Mouse (Mus musculus) lung, embryonic 16.5 days (tissue): ENCODE results near the gene Ifnar2. TPM values are rescaled to one million over a fixed set of nuclear protein-coding genes. Genes with fewer than 3 reads are reported as not detected.

Experiments
- ATAC-seq: fragments of 200-750 bp; cut with Nextera tagmentation; 2 replicates; pipeline ENCODE4 v1.8.0; 2017; ENCODE audit warnings: low read depth, mild to moderate bottlenecking, moderate library complexity
- H3K27ac ChIP-seq: fragments of 300-500 bp; sonication (generic); 2 replicates; pipeline ENCODE4 v1.5.1; 2014; ENCODE audit warnings: mild to moderate bottlenecking, control low read depth, low read length
- H3K27me3 ChIP-seq: fragments of 300-500 bp; sonication (generic); 2 replicates; pipeline ENCODE4 v1.6.1; 2014; ENCODE audit warnings: low read depth, low read length, mixed read lengths; ENCODE audit not compliant: control insufficient read depth, insufficient read depth
- H3K36me3 ChIP-seq: fragments of 300-500 bp; sonication (generic); 2 replicates; pipeline ENCODE4 v1.6.1; 2014; ENCODE audit warnings: low read length; ENCODE audit not compliant: control insufficient read depth, insufficient read depth
- H3K4me1 ChIP-seq: fragments of 300-500 bp; sonication (generic); replicated peaks from 2 replicates; pipeline ENCODE4 v1.6.1; 2014; ENCODE audit warnings: low read length, mixed read lengths; ENCODE audit not compliant: control insufficient read depth, insufficient read depth
- H3K4me2 ChIP-seq: fragments of 300-500 bp; sonication (generic); 2 replicates; pipeline ENCODE4 v1.6.1; 2014; ENCODE audit warnings: low read depth, low read length, control low read depth
- H3K4me3 ChIP-seq: fragments of 300-500 bp; sonication (generic); 2 replicates; pipeline ENCODE4 v1.5.1; 2014; ENCODE audit warnings: mild to moderate bottlenecking, low read length, control low read depth
- H3K9ac ChIP-seq: fragments of 300-500 bp; sonication (generic); 2 replicates; pipeline ENCODE4 v1.6.1; 2014; ENCODE audit warnings: low read length, control low read depth
- H3K9me3 ChIP-seq: fragments of 300-500 bp; sonication (generic); 2 replicates; pipeline ENCODE4 v1.6.1; 2016; ENCODE audit warnings: low read length; ENCODE audit not compliant: control insufficient read depth
- WGBS: fragments of 180-500 bp; shearing (Covaris S2); extraction: QIAGEN DNeasy Blood & Tissue Kit; methylation state at CpG from one replicate; pipeline ENCODE4 v1.1.7; 2014; 5-methylcytosine and 5-hydroxymethylcytosine counted together
- polyA plus RNA-seq: library from polyadenylated mRNA; unstranded; fragments of >200 nt; fragmentation: Nextera tagmentation; extraction: Ambion mirVana; gene quantifications from 2 replicates; pipeline ENCODE4 v1.2.1, GENCODE M21; 2015

Ifnar2 gene
- polyA plus RNA-seq, 1 experiment from 2014 or later: 73.0 TPM

- Histone ChIP-seq H3K4me2 (no peak overlapping the region), H3K9me3 (no peaks in the 10 kb centered on the region), H3K36me3 (peaks cover 28% of the 10 kb centered on the region), H3K27ac (no peak overlapping the region), H3K4me1 (no peaks in the 10 kb centered on the region), H3K27me3 (no peaks in the 10 kb centered on the region), H3K4me3 (no peak overlapping the region), H3K9ac (no peak overlapping the region)
- 66% methylated on average over 8 of the region's 8 CpGs for WGBS
- ATAC-seq: no peak
These were observed 23.2 kb downstream of the Ifnar2 start for GRCm38 (mm10) chr16:91395633-91396392.

GRCm38 (mm10) chr16:91396844-91397537 lies 24.4 kb downstream of the Ifnar2 start:
- no peak for ATAC-seq
- 51% methylated on average over 10 of the region's 10 CpGs for WGBS
- Histone ChIP-seq H3K9ac (no peak overlapping the region), H3K27me3 (no peaks in the 10 kb centered on the region), H3K4me1 (no peaks in the 10 kb centered on the region), H3K9me3 (no peaks in the 10 kb centered on the region), H3K4me3 (no peak overlapping the region), H3K4me2 (no peak overlapping the region), H3K27ac (no peak overlapping the region), H3K36me3 (peaks cover 26% of the 10 kb centered on the region)

GRCm38 (mm10) chr16:91398030-91398429 lies 25.4 kb downstream of the Ifnar2 start:
- H3K4me1 ChIP-seq: no peaks in the 10 kb centered on the region
- H3K9ac ChIP-seq: no peak overlapping the region
- no peaks in the 10 kb centered on the region for H3K9me3 ChIP-seq
- no peak overlapping the region for H3K4me2 ChIP-seq
- no peak overlapping the region for H3K27ac ChIP-seq
- 91% methylated on average over 12 of the region's 12 CpGs for WGBS
- no peak for ATAC-seq
- peaks cover 19% of the 10 kb centered on the region for H3K36me3 ChIP-seq
- no peak overlapping the region for H3K4me3 ChIP-seq
- no peaks in the 10 kb centered on the region for H3K27me3 ChIP-seq

GRCm38 (mm10) chr16:91398944-91399343 lies 26.4 kb downstream of the Ifnar2 start:
- Histone ChIP-seq H3K4me1 (no peaks in the 10 kb centered on the region), H3K36me3 (peaks cover 14% of the 10 kb centered on the region), H3K4me2 (no peak overlapping the region), H3K27ac (no peak overlapping the region), H3K4me3 (no peak overlapping the region), H3K9ac (no peak overlapping the region), H3K27me3 (no peaks in the 10 kb centered on the region), H3K9me3 (no peaks in the 10 kb centered on the region)
- WGBS: 90% methylated on average over 7 of the region's 7 CpGs
- no peak for ATAC-seq

GRCm38 (mm10) chr16:91401569-91402165 lies 29.1 kb downstream of the Ifnar2 start:
- 74% methylated on average over 6 of the region's 6 CpGs for WGBS

GRCm38 (mm10) chr16:91403784-91404183 lies 31.2 kb downstream of the Ifnar2 start:
- Histone ChIP-seq H3K9me3 (no peaks in the 10 kb centered on the region), H3K4me2 (no peak overlapping the region), H3K36me3 (peaks cover 7% of the 10 kb centered on the region), H3K4me1 (peaks cover 17% of the 10 kb centered on the region), H3K27me3 (no peaks in the 10 kb centered on the region), H3K9ac (no peak overlapping the region), H3K27ac (no peak overlapping the region), H3K4me3 (no peak overlapping the region)
- no peak for ATAC-seq
- WGBS: 65% methylated on average over 9 of the region's 9 CpGs

More at GRCm38 (mm10) chr16:91401569-91402165, 29.1 kb downstream of the Ifnar2 start:
- H3K9ac ChIP-seq: no peak overlapping the region
- H3K27me3 ChIP-seq: no peaks in the 10 kb centered on the region
- H3K4me2 ChIP-seq: no peak overlapping the region
- ATAC-seq: no peak
- H3K9me3 ChIP-seq: no peaks in the 10 kb centered on the region
- H3K27ac ChIP-seq: no peak overlapping the region
- no peak overlapping the region for H3K4me3 ChIP-seq
- peaks cover 5% of the 10 kb centered on the region for H3K4me1 ChIP-seq
- H3K36me3 ChIP-seq: peaks cover 10% of the 10 kb centered on the region

- no peaks in the 10 kb centered on the region for H3K27me3 ChIP-seq
- H3K9me3 ChIP-seq: no peaks in the 10 kb centered on the region
These were observed 31.6 kb downstream of the Ifnar2 start for GRCm38 (mm10) chr16:91404187-91404586.

GRCm38 (mm10) chr16:91404828-91405577 lies 32.4 kb downstream of the Ifnar2 start:
- H3K4me1 ChIP-seq: peaks cover 17% of the 10 kb centered on the region
- ATAC-seq: no peak
- no peaks in the 10 kb centered on the region for H3K9me3 ChIP-seq
- WGBS: 73% methylated on average over 10 of the region's 10 CpGs
- no peaks in the 10 kb centered on the region for H3K27me3 ChIP-seq
- H3K9ac ChIP-seq: no peak overlapping the region
- H3K27ac ChIP-seq: peak overlapping the region; percentile 97
- peaks cover 10% of the 10 kb centered on the region for H3K36me3 ChIP-seq
- peak overlapping the region; percentile 60; the same call in 1 of the 2 replicates for H3K4me2 ChIP-seq
- H3K4me3 ChIP-seq: no peak overlapping the region

More at GRCm38 (mm10) chr16:91404187-91404586, 31.6 kb downstream of the Ifnar2 start:
- Histone ChIP-seq H3K4me3 (no peak overlapping the region), H3K36me3 (peaks cover 7% of the 10 kb centered on the region), H3K4me2 (no peak overlapping the region), H3K9ac (no peak overlapping the region), H3K4me1 (peaks cover 17% of the 10 kb centered on the region), H3K27ac (no peak overlapping the region)
- ATAC-seq: no peak
- 87% methylated on average over 8 of the region's 8 CpGs for WGBS
